Mouse (Mus musculus) myocyte (in vitro differentiated cells): ENCODE results near the gene Ugt1a8.

ENCODE experiments used
- CEBPB ChIP-seq: IDR thresholded peaks from 2 replicates; pipeline ENCODE4 v1.6.1; 2011; ENCODE audit warnings: mild to moderate bottlenecking, moderate library complexity; ENCODE audit not compliant: poor library complexity, insufficient read depth, severe bottlenecking
- E2F4 ChIP-seq: IDR thresholded peaks from one replicate; pipeline ENCODE4 v1.6.1; 2011; ENCODE audit warnings: mild to moderate bottlenecking, control low read depth, moderate library complexity; ENCODE audit not compliant: insufficient read depth
- MAX ChIP-seq: IDR thresholded peaks from one replicate; pipeline ENCODE4 v1.6.1; 2011; ENCODE audit warnings: low read depth, mild to moderate bottlenecking, control low read depth
- MYOD1 ChIP-seq, 3 experiments: IDR thresholded peaks; one replicate each; pipeline ENCODE4 v1.6.1; 2011; ENCODE audit warnings: control low read depth in 2 of 3, low read depth in 2 of 3, mild to moderate bottlenecking in 2 of 3, moderate library complexity in 1 of 3; ENCODE audit not compliant: insufficient read length in 2 of 3, control insufficient read depth in 1 of 3
- MYOG ChIP-seq, 3 experiments: IDR thresholded peaks; one replicate each; pipeline ENCODE4 v1.6.1; 2011; ENCODE audit warnings: control low read depth in 2 of 3, low read depth in 2 of 3, mild to moderate bottlenecking in 2 of 3; ENCODE audit not compliant: insufficient read length in 2 of 3, control insufficient read depth in 1 of 3, insufficient read depth in 1 of 3
- POLR2A ChIP-seq: IDR thresholded peaks from one replicate; pipeline ENCODE4 v1.6.1; 2011; ENCODE audit warnings: low read depth, mild to moderate bottlenecking, control low read depth, moderate library complexity; ENCODE audit not compliant: insufficient read length
- POLR2AphosphoS2 ChIP-seq: IDR thresholded peaks from one replicate; pipeline ENCODE4 v1.6.1; 2011; ENCODE audit warnings: low read depth, control low read depth; ENCODE audit not compliant: insufficient read length
- REST ChIP-seq: IDR thresholded peaks from one replicate; pipeline ENCODE4 v1.6.1; 2011; ENCODE audit warnings: mild to moderate bottlenecking, control low read depth, moderate library complexity; ENCODE audit not compliant: insufficient read depth, insufficient read length
- SRF ChIP-seq: IDR thresholded peaks from one replicate; pipeline ENCODE4 v1.6.1; 2011; ENCODE audit warnings: low read depth; ENCODE audit not compliant: control insufficient read depth, insufficient read length
- TCF12 ChIP-seq: IDR thresholded peaks from one replicate; pipeline ENCODE4 v1.6.1; 2011; ENCODE audit warnings: mild to moderate bottlenecking, control low read depth; ENCODE audit not compliant: poor library complexity, insufficient read depth, severe bottlenecking
- USF1 ChIP-seq: IDR thresholded peaks from one replicate; pipeline ENCODE4 v1.6.1; 2011; ENCODE audit warnings: low read depth, mild to moderate bottlenecking, control low read depth, moderate library complexity

GRCm38 (mm10) chr1:88260604-88261377 is 173.2 kb downstream of the Ugt1a8 start:
- TF ChIP-seq SRF (no peak), POLR2A (no peak), MAX (no peak), MYOG (IDR thresholded peaks at IDR 0.05; ENCODE audit: control insufficient read depth in 1 of 3, insufficient read depth in 1 of 3, insufficient read length in 2 of 3, low read depth in 2 of 3) (no peak), E2F4 (no peak), POLR2AphosphoS2 (no peak), USF1 (no peak), TCF12 (no peak), MYOD1 (IDR thresholded peaks at IDR 0.05; ENCODE audit: control insufficient read depth in 1 of 3, insufficient read length in 2 of 3, low read depth in 2 of 3) (no peak), REST (no peak), CEBPB (no peak)
